Mouse (Mus musculus): ENCODE measurements around the gene Upk1a. TPM values are rescaled to one million over a fixed set of nuclear protein-coding genes. Genes with fewer than 3 reads are reported as not detected.
A peak's percentile ranks its signal among the peaks of the same experiment; 100 is the strongest.

The Upk1a gene
- under 1 TPM in 1 of 2 experiments, not detected in 1; 0.26 TPM for total RNA-seq (2021)
- long read RNA-seq, experiment 1 = 0 reads
- long read RNA-seq, experiment 2 = 0 reads

DNA sequence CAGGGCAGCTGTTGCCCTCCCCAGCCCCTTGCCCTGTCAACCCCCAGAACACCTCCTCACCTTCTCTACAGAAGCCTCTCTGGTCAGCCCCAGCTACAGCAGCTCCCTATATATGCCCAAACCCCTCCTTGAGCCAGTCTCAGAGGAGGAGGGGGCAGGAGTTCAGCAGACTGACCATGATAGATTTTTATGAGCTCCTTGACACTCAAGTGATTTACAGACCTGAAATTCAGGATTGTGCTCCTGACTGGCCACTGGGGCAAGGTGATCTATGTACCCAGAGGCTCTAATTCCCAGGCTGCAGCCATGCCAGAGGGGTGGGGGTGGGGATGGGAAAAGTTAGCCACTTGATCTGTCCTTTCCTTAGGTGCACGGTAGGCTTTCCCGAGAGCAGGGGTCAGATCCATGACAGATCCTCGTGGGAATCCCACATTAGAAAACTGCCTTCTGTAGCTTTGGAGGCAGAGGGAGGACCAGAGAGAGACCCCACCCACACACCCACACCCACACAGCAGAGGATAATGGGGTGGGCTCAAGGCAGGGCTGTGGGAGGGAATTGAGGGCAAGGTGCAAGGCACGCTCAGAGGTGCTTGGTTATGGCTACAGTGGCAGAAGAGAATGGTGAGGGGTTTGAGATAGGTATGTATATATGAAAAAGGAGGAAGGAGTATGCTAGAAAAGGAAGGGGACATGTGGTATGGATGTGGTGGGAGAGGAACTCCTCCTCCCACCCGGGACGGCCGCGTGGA is at the start of gene Upk1a:
TSS of gene Upk1a (minus strand) at position 194 of the 749 bp plus-strand sequence.
- DNase-seq = no peak

GRCm38 (mm10) chr7:30649591-30650540 is 37.2 kb upstream of the Upk1a start, which contains the start of gene Rbm42:
Gene Rbm42 (minus strand): TSS chr7:30650317.
- DNase-seq = peak; percentile 98 to 100

DNA sequence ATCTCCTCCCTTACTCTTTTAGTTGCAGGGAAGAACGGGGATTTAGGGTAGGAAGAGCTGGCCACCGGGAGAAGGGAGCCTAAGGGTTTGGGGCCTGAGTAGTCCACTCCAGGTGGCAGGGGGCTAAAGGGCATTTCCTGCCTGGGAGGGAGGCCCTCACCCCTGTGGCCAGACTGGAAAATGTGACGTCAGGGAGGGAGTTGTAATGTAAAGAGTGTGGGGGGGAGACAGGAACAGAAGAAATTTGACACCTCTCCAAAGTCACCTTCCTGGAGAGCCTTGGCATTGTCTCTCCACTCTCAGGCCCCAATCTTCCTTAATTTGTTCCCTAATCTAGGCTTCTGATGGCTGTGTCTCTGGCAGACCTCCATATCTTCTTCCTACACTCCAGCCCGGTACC is 26.4 kb upstream of the Upk1a start:
- DNase-seq = no peak

GRCm38 (mm10) chr7:30636395-30636794 is 23.7 kb upstream of the Upk1a start:
- no peak for DNase-seq

DNA sequence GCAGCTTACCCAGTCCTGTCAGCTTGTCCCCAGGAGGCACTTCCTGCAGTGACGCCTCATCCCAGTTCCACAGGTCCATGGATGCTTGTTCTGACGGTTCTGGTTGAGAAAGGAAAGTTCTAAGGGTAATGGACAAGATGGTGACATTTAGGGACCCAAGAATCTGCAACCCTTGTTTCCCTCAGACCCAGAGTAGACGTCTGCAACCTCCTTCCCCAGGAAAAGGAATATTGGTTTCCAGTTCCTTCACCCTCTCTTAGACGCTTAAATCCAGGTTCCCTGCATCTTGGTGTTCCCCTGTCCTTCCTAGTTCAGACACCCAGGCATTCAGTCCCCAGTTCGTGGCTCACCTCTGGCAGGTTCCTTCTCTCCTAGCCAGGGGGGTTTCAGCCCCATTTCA is 23.1 kb upstream of the Upk1a start, which contains the start of gene Etv2:
TSS of gene Etv2 (minus strand) at position 101 of the 400 bp plus-strand sequence.
- no peak for DNase-seq

DNA sequence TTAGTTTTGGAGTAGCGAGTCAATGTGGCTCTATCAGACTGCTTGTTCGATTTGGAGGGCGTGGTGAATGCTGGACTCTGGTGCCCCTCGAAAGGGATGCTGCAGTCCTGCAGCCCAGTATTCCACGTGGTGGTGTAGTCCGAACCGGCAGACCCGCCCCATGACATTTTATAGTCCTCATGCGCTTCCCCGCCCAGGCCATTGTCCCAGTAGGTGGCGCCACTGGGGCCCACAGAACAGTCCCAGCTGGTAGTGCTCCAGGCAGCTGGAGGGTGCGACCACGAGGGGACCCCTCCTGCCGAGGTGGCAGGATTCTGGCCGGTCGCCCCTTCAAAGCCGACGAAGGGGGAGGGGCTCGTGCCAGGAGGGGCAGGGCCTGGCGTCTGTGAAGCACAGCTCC is 22.0 kb upstream of the Upk1a start:
- DNase-seq = peak; percentile 18 to 28

- DNase-seq = no peak
Observed at GRCm38 (mm10) chr7:30633762-30634412, 21.2 kb upstream of the Upk1a start.

DNA sequence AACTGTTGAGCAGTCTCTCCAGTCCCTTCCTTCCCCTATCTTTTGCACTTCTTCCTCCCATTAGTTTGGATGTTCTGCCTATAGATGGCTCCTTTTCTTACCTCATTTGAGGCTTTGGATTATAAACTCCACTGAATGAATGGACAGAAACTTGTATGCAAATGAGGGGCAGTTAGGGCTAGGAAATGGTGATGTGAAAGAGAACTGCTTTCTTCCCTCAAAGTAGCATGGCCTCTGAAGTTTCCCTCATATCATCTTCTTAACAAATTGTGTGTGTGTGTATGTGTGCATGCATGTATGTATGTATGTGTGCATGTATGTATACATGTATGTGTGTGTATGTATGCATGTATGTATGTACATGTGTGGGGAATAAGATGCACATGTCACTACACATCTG is 16.4 kb upstream of the Upk1a start:
- no peak for DNase-seq

- DNase-seq = no peak
Observed at GRCm38 (mm10) chr7:30626647-30627046, 14.0 kb upstream of the Upk1a start.

GRCm38 (mm10) chr7:30625530-30626384 is 13.1 kb upstream of the Upk1a start, which contains the start of gene Cox6b1:
Gene Cox6b1 (minus strand): TSS chr7:30626151.
- DNase-seq = peak; percentile 91 to 94

DNA sequence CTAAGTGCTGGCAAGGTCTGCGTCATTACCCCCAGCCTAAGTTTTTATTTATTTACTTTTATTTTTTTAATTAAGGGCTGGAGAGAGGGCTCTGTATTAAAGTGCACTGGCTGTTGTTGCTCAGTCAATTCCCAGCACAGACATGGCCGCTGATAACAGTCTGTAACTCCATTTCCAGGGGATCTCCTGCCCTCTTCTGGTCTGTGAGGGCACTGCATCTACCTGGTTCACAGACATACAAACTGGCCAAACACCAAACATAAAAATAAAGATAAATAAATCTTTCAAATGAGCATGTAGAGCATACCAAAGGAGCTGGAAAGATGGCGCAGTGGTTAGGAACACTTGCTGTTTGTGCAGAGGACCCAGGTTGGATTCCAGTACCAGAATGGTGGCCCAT is 6.6 kb upstream of the Upk1a start:
- DNase-seq = peak in 1 of 2 experiments; percentile 38

DNA sequence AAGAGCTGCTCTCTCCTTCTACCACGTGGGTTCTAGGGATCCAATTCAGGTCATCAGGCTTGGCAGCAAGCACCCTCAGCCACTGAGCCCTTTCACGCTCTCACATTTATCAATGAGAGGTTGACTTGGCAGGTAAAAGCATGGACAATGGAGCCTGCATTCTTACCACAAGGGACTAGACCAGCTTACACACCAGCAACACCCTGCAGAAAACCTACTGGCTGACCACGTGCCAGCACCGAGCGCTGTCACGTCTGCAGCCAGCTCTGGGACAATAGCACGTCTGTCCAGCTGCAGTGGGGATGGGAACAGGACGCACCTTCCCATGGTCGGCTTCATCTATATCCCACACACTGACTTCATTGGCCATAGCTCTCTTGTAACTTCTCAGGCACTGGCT is 6.0 kb upstream of the Upk1a start:
- DNase-seq = peak in 1 of 2 experiments; percentile 37

- no peak for DNase-seq
Observed at GRCm38 (mm10) chr7:30615049-30615760, 2.6 kb upstream of the Upk1a start.

GRCm38 (mm10) chr7:30614454-30614853 is 1.8 kb upstream of the Upk1a start:
- no peak for DNase-seq

- DNase-seq = peak; percentile 45 to 70
Observed at GRCm38 (mm10) chr7:30613529-30614112, 974 bp upstream of the Upk1a start.

DNA sequence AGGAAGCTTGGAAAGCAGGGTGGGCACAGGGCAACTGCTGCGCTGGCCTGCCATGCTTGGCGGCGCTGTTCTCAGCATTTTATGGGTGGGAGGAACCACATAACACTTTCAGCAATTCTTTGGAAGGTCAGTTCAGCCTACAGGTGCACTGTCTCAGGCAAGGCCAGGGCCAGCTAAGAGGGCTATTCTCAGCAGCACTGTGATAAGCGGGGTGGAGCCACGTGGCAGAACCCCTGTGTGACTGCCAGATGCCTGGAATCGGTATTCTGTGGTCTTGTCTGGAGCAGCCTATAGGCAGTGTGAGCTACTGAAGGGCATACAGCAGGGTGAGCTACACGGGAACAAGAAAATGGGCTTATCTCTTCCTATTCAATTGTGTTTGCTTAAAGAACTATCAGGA is 2.6 kb downstream of the Upk1a start:
- peak; percentile 52 to 77 for DNase-seq

DNA sequence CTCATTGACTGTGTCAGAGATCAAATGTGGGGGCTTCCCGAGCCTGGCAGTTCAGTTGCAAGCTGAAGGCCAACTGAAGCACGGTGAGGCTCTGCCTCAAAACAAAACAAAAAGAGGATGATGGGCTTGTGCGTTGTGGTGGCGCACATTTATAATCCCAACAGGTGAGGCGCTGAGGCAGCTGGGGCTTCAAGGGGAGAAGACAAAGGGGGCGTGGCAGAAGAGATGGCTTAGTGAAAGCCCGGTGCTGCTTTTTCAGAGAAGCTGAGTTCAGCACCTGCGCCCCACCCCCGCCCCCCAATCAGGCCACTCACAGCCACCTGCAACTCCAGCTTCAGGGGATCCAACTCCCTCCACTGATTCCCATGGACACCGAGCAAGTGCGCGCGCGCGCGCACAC is 4.2 kb downstream of the Upk1a start:
- no peak for DNase-seq

DNA sequence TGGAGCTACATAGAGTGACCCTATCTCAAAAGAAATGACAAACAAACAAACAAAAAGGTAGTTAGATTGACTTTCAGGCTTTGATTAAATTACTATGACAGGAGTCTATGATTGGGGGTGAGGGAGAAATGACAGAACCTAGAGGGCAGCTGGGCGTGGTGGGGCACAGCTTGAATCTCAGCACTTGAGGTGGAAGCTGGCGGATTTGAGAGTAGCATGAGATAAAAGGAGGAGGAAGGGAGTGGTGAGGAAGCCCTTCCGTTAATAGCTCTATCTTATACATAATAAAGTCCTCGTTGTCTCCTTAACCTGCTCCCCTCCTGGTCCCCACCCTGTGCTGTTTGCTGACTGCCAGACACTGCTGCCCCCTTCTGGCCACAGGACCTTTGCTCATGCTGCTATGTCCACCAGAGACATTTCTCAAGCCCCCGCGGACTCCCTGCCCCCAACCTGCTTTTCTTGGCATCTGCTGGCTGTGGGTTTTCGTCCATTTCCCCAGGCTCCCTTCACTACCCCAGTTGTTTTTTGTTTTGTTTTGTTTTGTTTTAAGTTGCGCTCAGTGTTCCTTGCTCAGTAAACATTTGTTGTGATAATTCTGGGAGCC is 4.8 kb downstream of the Upk1a start:
- peak; percentile 39 to 57 for DNase-seq

DNA sequence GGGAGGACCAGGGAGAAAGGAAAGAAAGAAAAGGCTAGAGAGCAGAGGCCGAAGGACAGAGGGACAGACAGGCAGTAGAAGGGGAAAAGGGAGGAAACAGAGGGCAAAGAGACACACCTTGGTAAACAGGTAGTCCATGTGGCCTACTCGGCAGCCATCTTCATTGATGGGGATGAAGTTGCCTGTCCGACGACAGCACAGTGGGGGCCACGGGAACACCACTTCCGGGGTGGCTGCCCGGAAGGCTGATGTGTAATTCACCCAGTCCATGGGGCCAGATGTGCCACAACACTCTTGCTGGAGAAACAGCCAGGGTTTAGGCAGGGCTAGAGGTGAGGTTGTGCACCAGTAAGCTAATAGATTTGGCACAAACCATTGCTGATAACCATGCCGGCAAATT is 7.7 kb downstream of the Upk1a start:
- DNase-seq = no peak

DNA sequence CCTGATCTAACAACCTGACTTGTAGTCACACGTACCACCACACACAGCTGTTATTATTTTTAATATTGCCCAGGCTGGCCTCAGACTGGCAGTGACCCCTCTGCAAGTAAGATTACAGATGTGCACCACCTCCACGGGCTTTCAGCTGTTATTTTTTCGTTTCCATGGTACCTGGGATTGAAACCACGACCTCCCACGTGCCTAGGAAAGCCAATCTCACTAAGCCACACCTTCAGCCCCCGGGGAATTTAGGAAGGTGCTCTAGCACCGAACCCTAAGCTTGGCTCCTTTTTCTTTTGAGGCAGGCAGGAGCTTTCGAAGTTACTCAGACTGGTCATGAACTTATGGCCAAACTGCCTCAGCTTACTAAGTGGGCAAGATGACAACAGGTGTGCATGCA is 8.2 kb downstream of the Upk1a start:
- DNase-seq = no peak

Data from heart, adult 18-20 months (tissue).